Mouse (Mus musculus) kidney, postnatal 0 days (tissue): ENCODE measurements at regions not wholly inside any gene's neighbourhood (a gene's known extent, or its start where the extent isn't known, plus 50 kb on each side); places are given as distances from the start of the nearest gene placed in this dataset.

Experiments used
- ATAC-seq: fragments of 200-750 bp; cut with Nextera tagmentation; replicated peaks from 2 replicates; pipeline ENCODE4 v1.8.0; 2017; ENCODE audit warnings: low read depth, moderate number of reproducible peaks, moderate TSS enrichment, moderate library complexity; ENCODE audit not compliant: low FRiP score
- DNase-seq: peaks from one replicate; pipeline ENCODE4 v3.0.0-alpha.2; 2016; ENCODE audit warnings: low spot score
- H3K27ac ChIP-seq: fragments of 300-500 bp; sonication (generic); 2 replicates; pipeline ENCODE4 v1.5.1; 2014; ENCODE audit warnings: mild to moderate bottlenecking
- H3K27me3 ChIP-seq: fragments of 300-500 bp; sonication (generic); 2 replicates; pipeline ENCODE4 v1.6.1; 2014; ENCODE audit warnings: low read length, mixed read lengths; ENCODE audit not compliant: insufficient read depth
- H3K36me3 ChIP-seq: fragments of 300-500 bp; sonication (generic); 2 replicates; pipeline ENCODE4 v1.6.1; 2014; ENCODE audit warnings: low read length, mixed read lengths; ENCODE audit not compliant: insufficient read depth
- H3K4me1 ChIP-seq: fragments of 300-500 bp; sonication (generic); replicated peaks from 2 replicates; pipeline ENCODE4 v1.6.1; 2014; ENCODE audit warnings: antibody characterized with exemption, low read length, mixed read lengths; ENCODE audit not compliant: insufficient read depth
- H3K4me2 ChIP-seq: fragments of 300-500 bp; sonication (generic); 2 replicates; pipeline ENCODE4 v1.6.1; 2014; ENCODE audit warnings: mild to moderate bottlenecking, low read length, moderate library complexity, mixed read lengths
- H3K4me3 ChIP-seq: fragments of 300-500 bp; sonication (generic); replicated peaks from 2 replicates; pipeline ENCODE4 v1.5.1; 2014; ENCODE audit warnings: low read depth, low read length
- H3K9ac ChIP-seq: fragments of 300-500 bp; sonication (generic); 2 replicates; pipeline ENCODE4 v1.6.1; 2014; ENCODE audit warnings: low read depth, low read length
- H3K9me3 ChIP-seq: fragments of 300-500 bp; sonication (generic); replicated peaks from 2 replicates; pipeline ENCODE4 v1.6.1; 2016; ENCODE audit warnings: low read length, inconsistent platforms, mixed read lengths
- CTCF ChIP-seq: IDR thresholded peaks from 2 replicates; pipeline ENCODE4 v1.5.1; 2016; ENCODE audit warnings: antibody characterized with exemption, low read depth, mild to moderate bottlenecking, moderate library complexity
- WGBS: fragments of 180-500 bp; shearing (Covaris S2); extraction: QIAGEN DNeasy Blood & Tissue Kit; methylation state at CpG from one replicate; pipeline ENCODE4 v1.1.7; 2014; 5-methylcytosine and 5-hydroxymethylcytosine counted together

GRCm38 (mm10) chr6:37618990-37619389 is 89.0 kb downstream of the Akr1d1 start:
- DNase-seq, result no peak
- Histone ChIP-seq H3K4me2 (no peak overlapping the region), H3K4me1 (no peaks in the 10 kb centered on the region), H3K27me3 (no peaks in the 10 kb centered on the region), H3K9ac (no peak overlapping the region), H3K36me3 (no peaks in the 10 kb centered on the region), H3K27ac (no peak overlapping the region), H3K4me3 (no peak overlapping the region), H3K9me3 (no peaks in the 10 kb centered on the region)
- 74% methylated on average over 9 of the region's 9 CpGs for WGBS
- ATAC-seq, result no peak
- TF ChIP-seq CTCF, result no peak

- DNase-seq, result no peak
- 46% methylated on average over 7 of the region's 7 CpGs for WGBS
- TF ChIP-seq CTCF, result no peak
- Histone ChIP-seq H3K27ac (no peak overlapping the region), H3K9ac (no peak overlapping the region), H3K4me2 (no peak overlapping the region), H3K9me3 (no peaks in the 10 kb centered on the region), H3K36me3 (no peaks in the 10 kb centered on the region), H3K4me3 (no peak overlapping the region), H3K27me3 (no peaks in the 10 kb centered on the region), H3K4me1 (no peaks in the 10 kb centered on the region)
- ATAC-seq, result no peak
Measured at GRCm38 (mm10) chr6:37621364-37622029, 91.5 kb downstream of the Akr1d1 start.

- DNase-seq (no peak), ATAC-seq (no peak)
- Histone ChIP-seq H3K27me3 (no peaks in the 10 kb centered on the region), H3K36me3 (no peaks in the 10 kb centered on the region), H3K4me1 (no peaks in the 10 kb centered on the region), H3K27ac (no peak overlapping the region), H3K4me2 (no peak overlapping the region), H3K9ac (no peak overlapping the region), H3K9me3 (no peaks in the 10 kb centered on the region), H3K4me3 (no peak overlapping the region)
- no peak for TF ChIP-seq CTCF
- 76% methylated on average over 2 of the region's 2 CpGs for WGBS
Measured at GRCm38 (mm10) chr6:37622273-37622672, 92.3 kb downstream of the Akr1d1 start.

GRCm38 (mm10) chr6:37627206-37627605 is 97.2 kb downstream of the Akr1d1 start:
- no peak overlapping the region for H3K4me3 ChIP-seq
- H3K27me3 ChIP-seq, result no peaks in the 10 kb centered on the region
- no peak overlapping the region for H3K9ac ChIP-seq
- H3K9me3 ChIP-seq, result no peaks in the 10 kb centered on the region
- no peak overlapping the region for H3K27ac ChIP-seq
- 70% methylated on average over 5 of the region's 5 CpGs for WGBS
- H3K4me2 ChIP-seq, result no peak overlapping the region
- no peak for ATAC-seq
- no peak for TF ChIP-seq CTCF
- H3K4me1 ChIP-seq, result no peaks in the 10 kb centered on the region
- H3K36me3 ChIP-seq, result no peaks in the 10 kb centered on the region
- DNase-seq, result no peak

- no peaks in the 10 kb centered on the region for H3K36me3 ChIP-seq
- no peak overlapping the region for H3K9ac ChIP-seq
- no peaks in the 10 kb centered on the region for H3K27me3 ChIP-seq
- TF ChIP-seq CTCF, result no peak
- H3K9me3 ChIP-seq, result no peaks in the 10 kb centered on the region
- WGBS, result 64% methylated on average over 1 of the region's 1 CpGs
- H3K4me2 ChIP-seq, result no peak overlapping the region
- H3K4me1 ChIP-seq, result no peaks in the 10 kb centered on the region
- ATAC-seq, result no peak
- no peak overlapping the region for H3K27ac ChIP-seq
- no peak for DNase-seq
- H3K4me3 ChIP-seq, result no peak overlapping the region
Measured at GRCm38 (mm10) chr6:37633948-37634347, 104.0 kb downstream of the Akr1d1 start.

- Histone ChIP-seq H3K4me3 (no peak overlapping the region), H3K4me2 (no peak overlapping the region), H3K9ac (no peak overlapping the region), H3K4me1 (no peaks in the 10 kb centered on the region), H3K9me3 (no peaks in the 10 kb centered on the region), H3K27ac (no peak overlapping the region), H3K27me3 (no peaks in the 10 kb centered on the region), H3K36me3 (no peaks in the 10 kb centered on the region)
- DNase-seq, result no peak
- ATAC-seq, result no peak
- WGBS, result 49% methylated on average over 4 of the region's 4 CpGs
- TF ChIP-seq CTCF, result peak; percentile 26; the same call in 1 of the 2 replicates
Measured at GRCm38 (mm10) chr6:37642066-37642465, 112.1 kb downstream of the Akr1d1 start.

- Histone ChIP-seq H3K27me3 (no peaks in the 10 kb centered on the region), H3K36me3 (no peaks in the 10 kb centered on the region), H3K4me2 (no peak overlapping the region), H3K9me3 (no peaks in the 10 kb centered on the region), H3K4me1 (no peaks in the 10 kb centered on the region), H3K27ac (no peak overlapping the region), H3K4me3 (no peak overlapping the region), H3K9ac (no peak overlapping the region)
- TF ChIP-seq CTCF, result no peak
- ATAC-seq (no peak), DNase-seq (peak; percentile 72)
- 46% methylated on average over 8 of the region's 8 CpGs for WGBS
Measured at GRCm38 (mm10) chr6:37642701-37643121, 112.7 kb downstream of the Akr1d1 start.
